Mouse (Mus musculus): ENCODE measurements at regions not wholly inside any gene's neighbourhood (a gene's known extent, or its start where the extent isn't known, plus 50 kb on each side); places are given as distances from the start of the nearest gene placed in this dataset.

- no peak for DNase-seq (ENCODE audit: low read depth, low spot score)
- in situ Hi-C loops (cut with MboI; ENCODE audit: low sequenced_read_pairs in 2 of 2, unreplicated experiment in 2 of 2), result no loop called here
- H3K27ac ChIP-seq (ENCODE audit: insufficient read depth, low read depth, low read length, poor library complexity, severe bottlenecking), result no peak overlapping the region
- H3K9ac ChIP-seq (ENCODE audit: insufficient read depth, low read depth, low read length, poor library complexity, severe bottlenecking), result no peak overlapping the region
- H3K4me1 ChIP-seq (ENCODE audit: control insufficient read depth in 2 of 2, insufficient read depth in 2 of 2, low read length in 2 of 2, poor library complexity in 1 of 2), result no peaks in the 10 kb centered on the region
- H3K9me3 ChIP-seq (ENCODE audit: control insufficient read depth, insufficient read depth, low read depth, low read length), result no peaks in the 10 kb centered on the region
- no peaks in the 10 kb centered on the region for H3K36me3 ChIP-seq (ENCODE audit: control insufficient read depth, insufficient read depth, low read length, poor library complexity, severe bottlenecking)
- no peak for TF ChIP-seq HCFC1 (IDR thresholded peaks at IDR 0.05; ENCODE audit: borderline replicate concordance, insufficient read depth, low read length)
- TF ChIP-seq MAFK (IDR thresholded peaks at IDR 0.05; ENCODE audit: insufficient read depth, low read depth, low read length), result no peak
- TF ChIP-seq CHD2 (IDR thresholded peaks at IDR 0.05; ENCODE audit: low read depth, low read length), result no peak
- TF ChIP-seq ZNF384 (IDR thresholded peaks at IDR 0.05; ENCODE audit: low read depth, low read length), result no peak
- no peak for TF ChIP-seq ZC3H11A (IDR thresholded peaks at IDR 0.05; ENCODE audit: borderline replicate concordance, low read depth, low read length)
- no peak overlapping the region for H3K4me3 ChIP-seq (ENCODE audit: insufficient read depth in 1 of 2, low read depth in 1 of 2, low read length in 2 of 2, poor library complexity in 1 of 2, severe bottlenecking in 1 of 2)
These were observed 329.6 kb downstream of the Mroh4 start for GRCm38 (mm10) chr15:74306543-74306942.

DNA sequence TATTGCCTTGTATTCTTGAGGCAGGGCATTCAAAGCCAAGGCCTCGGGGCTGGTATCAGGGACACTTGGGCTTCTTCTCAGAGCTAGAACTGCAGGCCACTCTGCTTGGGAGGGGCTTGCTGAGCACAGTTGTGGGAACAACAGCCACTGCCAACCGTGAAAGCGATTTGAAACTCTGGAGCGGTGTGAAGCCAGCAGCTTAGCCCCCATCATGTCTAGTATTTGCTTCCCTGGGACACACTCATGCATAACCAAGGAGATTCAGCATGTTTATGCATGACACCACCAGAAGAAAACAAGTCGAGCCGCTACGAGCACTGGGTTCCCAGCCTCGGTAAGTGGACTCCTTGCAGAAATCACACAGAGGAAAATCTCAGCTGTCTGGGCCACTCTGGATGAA, 339.9 kb downstream of the Mroh4 start:
- Histone ChIP-seq H3K36me3 (ENCODE audit: control insufficient read depth, insufficient read depth, low read length, poor library complexity, severe bottlenecking) (no peaks in the 10 kb centered on the region), H3K27ac (ENCODE audit: insufficient read depth, low read depth, low read length, poor library complexity, severe bottlenecking) (no peak overlapping the region), H3K4me1 (ENCODE audit: control insufficient read depth in 2 of 2, insufficient read depth in 2 of 2, low read length in 2 of 2, poor library complexity in 1 of 2) (no peaks in the 10 kb centered on the region), H3K9me3 (ENCODE audit: control insufficient read depth, insufficient read depth, low read depth, low read length) (no peaks in the 10 kb centered on the region), H3K9ac (ENCODE audit: insufficient read depth, low read depth, low read length, poor library complexity, severe bottlenecking) (no peak overlapping the region), H3K4me3 (ENCODE audit: insufficient read depth in 1 of 2, low read depth in 1 of 2, low read length in 2 of 2, poor library complexity in 1 of 2, severe bottlenecking in 1 of 2) (no peak overlapping the region)
- in situ Hi-C loops (cut with MboI; ENCODE audit: low sequenced_read_pairs in 2 of 2, unreplicated experiment in 2 of 2), result no loop called here
- no peak for DNase-seq (ENCODE audit: low read depth, low spot score)
- no peak for TF ChIP-seq MAFK (IDR thresholded peaks at IDR 0.05; ENCODE audit: insufficient read depth, low read depth, low read length)
- TF ChIP-seq HCFC1 (IDR thresholded peaks at IDR 0.05; ENCODE audit: borderline replicate concordance, insufficient read depth, low read length), result no peak
- TF ChIP-seq CHD2 (IDR thresholded peaks at IDR 0.05; ENCODE audit: low read depth, low read length), result no peak
- no peak for TF ChIP-seq ZNF384 (IDR thresholded peaks at IDR 0.05; ENCODE audit: low read depth, low read length)
- TF ChIP-seq ZC3H11A (IDR thresholded peaks at IDR 0.05; ENCODE audit: borderline replicate concordance, low read depth, low read length), result no peak

DNA sequence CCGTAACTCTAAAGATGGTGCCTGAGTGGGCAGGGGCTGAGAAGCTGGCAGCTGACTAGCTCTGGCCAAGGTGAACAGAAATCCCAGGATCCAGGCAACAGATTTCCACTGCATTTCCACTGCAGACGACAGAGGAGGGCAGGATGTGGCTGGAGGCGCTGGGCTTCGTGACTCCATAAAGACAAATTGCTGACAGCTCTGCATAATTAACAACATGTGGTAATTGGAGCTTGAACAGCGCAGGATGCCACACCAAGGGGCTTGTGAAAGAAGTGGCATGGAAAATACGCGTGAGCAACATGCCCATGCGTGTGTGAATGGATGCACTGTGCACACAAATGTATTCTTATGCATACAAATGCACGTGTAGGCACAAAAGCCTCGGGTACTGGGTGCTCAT, 341.5 kb downstream of the Mroh4 start:
- Histone ChIP-seq H3K9me3 (ENCODE audit: control insufficient read depth, insufficient read depth, low read depth, low read length) (no peaks in the 10 kb centered on the region), H3K9ac (ENCODE audit: insufficient read depth, low read depth, low read length, poor library complexity, severe bottlenecking) (no peak overlapping the region), H3K4me3 (ENCODE audit: insufficient read depth in 1 of 2, low read depth in 1 of 2, low read length in 2 of 2, poor library complexity in 1 of 2, severe bottlenecking in 1 of 2) (no peak overlapping the region), H3K27ac (ENCODE audit: insufficient read depth, low read depth, low read length, poor library complexity, severe bottlenecking) (no peak overlapping the region), H3K36me3 (ENCODE audit: control insufficient read depth, insufficient read depth, low read length, poor library complexity, severe bottlenecking) (no peaks in the 10 kb centered on the region), H3K4me1 (ENCODE audit: control insufficient read depth in 2 of 2, insufficient read depth in 2 of 2, low read length in 2 of 2, poor library complexity in 1 of 2) (no peaks in the 10 kb centered on the region)
- DNase-seq (ENCODE audit: low read depth, low spot score), result no peak
- TF ChIP-seq ZNF384 (IDR thresholded peaks at IDR 0.05; ENCODE audit: low read depth, low read length), result no peak
- in situ Hi-C loops (cut with MboI; ENCODE audit: low sequenced_read_pairs in 2 of 2, unreplicated experiment in 2 of 2), result no loop called here

GRCm38 (mm10) chr15:74294109-74294508, 342.0 kb downstream of the Mroh4 start:
- no peaks in the 10 kb centered on the region for H3K4me1 ChIP-seq (ENCODE audit: control insufficient read depth in 2 of 2, insufficient read depth in 2 of 2, low read length in 2 of 2, poor library complexity in 1 of 2)
- H3K4me3 ChIP-seq (ENCODE audit: insufficient read depth in 1 of 2, low read depth in 1 of 2, low read length in 2 of 2, poor library complexity in 1 of 2, severe bottlenecking in 1 of 2), result no peak overlapping the region
- no peak overlapping the region for H3K9ac ChIP-seq (ENCODE audit: insufficient read depth, low read depth, low read length, poor library complexity, severe bottlenecking)
- in situ Hi-C loops (cut with MboI; ENCODE audit: low sequenced_read_pairs in 2 of 2, unreplicated experiment in 2 of 2), result no loop called here
- no peak overlapping the region for H3K27ac ChIP-seq (ENCODE audit: insufficient read depth, low read depth, low read length, poor library complexity, severe bottlenecking)
- no peak for TF ChIP-seq CHD2 (IDR thresholded peaks at IDR 0.05; ENCODE audit: low read depth, low read length)
- TF ChIP-seq ZC3H11A (IDR thresholded peaks at IDR 0.05; ENCODE audit: borderline replicate concordance, low read depth, low read length), result no peak
- no peak for TF ChIP-seq HCFC1 (IDR thresholded peaks at IDR 0.05; ENCODE audit: borderline replicate concordance, insufficient read depth, low read length)
- TF ChIP-seq MAFK (IDR thresholded peaks at IDR 0.05; ENCODE audit: insufficient read depth, low read depth, low read length), result no peak
- TF ChIP-seq ZNF384 (IDR thresholded peaks at IDR 0.05; ENCODE audit: low read depth, low read length), result no peak
- no peak for DNase-seq (ENCODE audit: low read depth, low spot score)
- H3K36me3 ChIP-seq (ENCODE audit: control insufficient read depth, insufficient read depth, low read length, poor library complexity, severe bottlenecking), result no peaks in the 10 kb centered on the region
- no peaks in the 10 kb centered on the region for H3K9me3 ChIP-seq (ENCODE audit: control insufficient read depth, insufficient read depth, low read depth, low read length)

DNA sequence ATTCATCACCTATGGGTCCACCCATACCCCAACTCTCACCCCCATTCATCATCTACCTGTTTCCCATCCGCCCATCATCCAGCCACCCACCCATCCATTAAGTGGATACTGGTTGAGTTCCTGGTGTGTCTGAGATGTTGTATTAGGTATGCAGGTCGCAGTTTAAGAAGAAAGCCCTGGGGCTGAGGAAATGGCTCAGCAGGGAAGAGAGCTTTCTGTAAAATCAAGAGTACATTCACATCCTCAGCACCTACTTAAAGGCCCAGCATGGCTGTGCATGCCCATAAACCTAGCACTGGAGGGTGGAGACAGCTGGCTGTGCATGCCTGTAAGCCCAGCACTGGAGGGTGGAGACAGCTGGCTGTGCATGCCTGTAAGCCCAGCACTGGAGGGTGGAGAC, 348.7 kb downstream of the Mroh4 start:
- Histone ChIP-seq H3K4me3 (ENCODE audit: insufficient read depth in 1 of 2, low read depth in 1 of 2, low read length in 2 of 2, poor library complexity in 1 of 2, severe bottlenecking in 1 of 2) (no peak overlapping the region), H3K4me1 (ENCODE audit: control insufficient read depth in 2 of 2, insufficient read depth in 2 of 2, low read length in 2 of 2, poor library complexity in 1 of 2) (peaks cover 0 to 3% of the 10 kb centered on the region in 2 experiments; a peak in 1 of 4 replicates), H3K9ac (ENCODE audit: insufficient read depth, low read depth, low read length, poor library complexity, severe bottlenecking) (no peak overlapping the region), H3K27ac (ENCODE audit: insufficient read depth, low read depth, low read length, poor library complexity, severe bottlenecking) (no peak overlapping the region), H3K9me3 (ENCODE audit: control insufficient read depth, insufficient read depth, low read depth, low read length) (no peaks in the 10 kb centered on the region), H3K36me3 (ENCODE audit: control insufficient read depth, insufficient read depth, low read length, poor library complexity, severe bottlenecking) (no peaks in the 10 kb centered on the region)
- DNase-seq (ENCODE audit: low read depth, low spot score), result peak; percentile 37
- no peak for TF ChIP-seq MAFK (IDR thresholded peaks at IDR 0.05; ENCODE audit: insufficient read depth, low read depth, low read length)
- TF ChIP-seq ZNF384 (IDR thresholded peaks at IDR 0.05; ENCODE audit: low read depth, low read length), result no peak
- no peak for TF ChIP-seq ZC3H11A (IDR thresholded peaks at IDR 0.05; ENCODE audit: borderline replicate concordance, low read depth, low read length)
- no peak for TF ChIP-seq HCFC1 (IDR thresholded peaks at IDR 0.05; ENCODE audit: borderline replicate concordance, insufficient read depth, low read length)
- in situ Hi-C loops (cut with MboI; ENCODE audit: low sequenced_read_pairs in 2 of 2, unreplicated experiment in 2 of 2), result no loop called here

All from ES-E14 (cell line).